Mouse (Mus musculus): ENCODE results near the gene Igsf21.

DNA sequence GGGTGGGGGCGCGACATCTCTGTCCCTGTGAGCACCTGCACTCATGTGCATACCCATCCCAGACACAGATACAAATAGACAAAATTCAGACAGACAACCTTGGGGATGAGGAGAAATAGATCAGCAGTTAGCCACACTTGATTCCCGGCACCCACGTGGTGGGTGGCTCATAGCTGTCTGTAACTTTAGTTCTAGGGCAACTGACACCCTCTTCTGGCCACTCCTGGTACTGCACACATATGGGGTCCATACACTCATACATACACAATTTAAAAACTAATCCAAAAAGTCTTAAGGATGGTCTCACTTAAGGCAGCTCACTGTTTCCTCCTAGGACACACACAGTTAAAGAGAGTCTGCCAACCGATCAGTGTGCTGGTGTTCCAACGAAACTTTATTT is 178.1 kb downstream of the Igsf21 start:
- TF ChIP-seq CTCF (IDR thresholded peaks at IDR 0.05; ENCODE audit: low read depth, low read length) (no peak), POLR2A (IDR thresholded peaks at IDR 0.05; ENCODE audit: insufficient read depth, low read length) (no peak)

Data from ES-Bruce4 (cell line).